Mouse (Mus musculus) midbrain, embryonic 14.5 days (tissue): ENCODE measurements at regions not wholly inside any gene's neighbourhood (a gene's known extent, or its start where the extent isn't known, plus 50 kb on each side); places are given as distances from the start of the nearest gene placed in this dataset.

Experiments
- ATAC-seq: fragments of 200-750 bp; cut with Nextera tagmentation; 2 replicates; pipeline ENCODE4 v1.8.0; 2017; ENCODE audit warnings: moderate number of reproducible peaks, moderate library complexity; ENCODE audit not compliant: low FRiP score, low TSS enrichment
- DNase-seq: peaks from one replicate; pipeline ENCODE4 v3.0.0-alpha.2; 2015
- H3K27ac ChIP-seq: fragments of 300-500 bp; sonication (generic); replicated peaks from 2 replicates; pipeline ENCODE4 v1.5.1; 2014; ENCODE audit warnings: mild to moderate bottlenecking, low read depth, low read length, moderate library complexity
- H3K27me3 ChIP-seq: fragments of 300-500 bp; sonication (generic); 2 replicates; pipeline ENCODE4 v1.6.1; 2014; ENCODE audit warnings: low read length, control low read depth, mixed read lengths; ENCODE audit not compliant: control insufficient read depth, insufficient read depth
- H3K36me3 ChIP-seq: fragments of 300-500 bp; sonication (generic); 2 replicates; pipeline ENCODE4 v1.6.1; 2014; ENCODE audit warnings: low read length, control low read depth; ENCODE audit not compliant: control insufficient read depth, insufficient read depth
- H3K4me1 ChIP-seq: fragments of 300-500 bp; sonication (generic); 2 replicates; pipeline ENCODE4 v1.6.1; 2014; ENCODE audit warnings: mild to moderate bottlenecking, antibody characterized with exemption, low read length, control low read depth; ENCODE audit not compliant: control insufficient read depth, insufficient read depth
- H3K4me2 ChIP-seq: fragments of 300-500 bp; sonication (generic); 2 replicates; pipeline ENCODE4 v1.6.1; 2014; ENCODE audit warnings: mild to moderate bottlenecking, low read length, moderate library complexity
- H3K4me3 ChIP-seq: fragments of 300-500 bp; sonication (generic); replicated peaks from 2 replicates; pipeline ENCODE4 v1.5.1; 2014; ENCODE audit warnings: low read depth, low read length
- H3K9ac ChIP-seq: fragments of 300-500 bp; sonication (generic); replicated peaks from 2 replicates; pipeline ENCODE4 v1.6.1; 2014; ENCODE audit warnings: mild to moderate bottlenecking, low read length, moderate library complexity
- H3K9me3 ChIP-seq: fragments of 300-500 bp; sonication (generic); 2 replicates; pipeline ENCODE4 v1.6.1; 2016; ENCODE audit warnings: low read length, control low read depth, mixed read lengths; ENCODE audit not compliant: control insufficient read depth
- WGBS: fragments of 180-500 bp; shearing (Covaris S2); extraction: QIAGEN DNeasy Blood & Tissue Kit; methylation state at CpG from one replicate; pipeline ENCODE4 v1.1.7; 2014; 5-methylcytosine and 5-hydroxymethylcytosine counted together

GRCm38 (mm10) chr4:34275372-34275771 lies 225.4 kb upstream of the Spaca1 start:
- ATAC-seq (no peak), DNase-seq (no peak)
- Histone ChIP-seq H3K9me3 (no peaks in the 10 kb centered on the region), H3K4me1 (no peaks in the 10 kb centered on the region), H3K36me3 (no peaks in the 10 kb centered on the region), H3K9ac (no peak overlapping the region), H3K27me3 (no peaks in the 10 kb centered on the region), H3K4me2 (no peak overlapping the region), H3K4me3 (no peak overlapping the region), H3K27ac (no peak overlapping the region)

DNA sequence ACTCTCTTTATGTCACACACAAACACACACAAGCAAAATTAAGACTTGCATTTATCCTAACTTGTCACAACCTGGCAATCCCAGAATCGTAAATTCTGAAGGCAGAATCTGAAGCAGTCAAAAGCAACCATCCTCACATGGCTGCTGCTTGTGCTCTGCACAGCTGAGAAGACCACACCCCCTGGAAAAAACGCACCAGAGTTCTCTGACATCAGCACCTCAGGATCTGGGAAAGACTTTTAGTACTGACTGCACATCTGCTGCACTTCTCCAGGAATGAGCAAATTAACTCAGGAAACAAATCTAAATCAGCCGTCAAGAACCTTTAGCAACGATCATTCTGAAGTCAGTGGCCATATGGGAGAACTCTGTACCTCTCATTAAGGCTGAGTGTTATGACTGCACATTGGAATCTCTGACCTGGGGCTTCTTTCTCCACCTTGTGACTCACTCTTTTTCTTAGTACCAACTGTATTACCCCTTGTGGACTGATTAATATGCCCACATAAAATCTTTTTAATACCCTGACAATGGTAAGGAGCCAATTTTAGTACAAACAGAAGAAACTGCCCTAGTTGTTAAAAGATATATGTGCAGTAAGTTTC lies 248.1 kb upstream of the Akirin2 start:
- ATAC-seq (no peak), DNase-seq (no peak)
- Histone ChIP-seq H3K27ac (no peak overlapping the region), H3K4me1 (no peaks in the 10 kb centered on the region), H3K9me3 (no peaks in the 10 kb centered on the region), H3K36me3 (no peaks in the 10 kb centered on the region), H3K27me3 (no peaks in the 10 kb centered on the region), H3K4me3 (no peak overlapping the region), H3K9ac (no peak overlapping the region), H3K4me2 (no peak overlapping the region)
- 74% methylated on average over 4 of the region's 4 CpGs for WGBS

- H3K27ac ChIP-seq = peak overlapping the region; percentile 39; the same call in 1 of the 2 replicates
- 44% methylated on average over 8 of the region's 8 CpGs for WGBS
- no peak overlapping the region for H3K4me2 ChIP-seq
- H3K27me3 ChIP-seq = no peaks in the 10 kb centered on the region
- H3K9me3 ChIP-seq = no peaks in the 10 kb centered on the region
- ATAC-seq (peak; percentile 69; the same call in 1 of the 2 replicates), DNase-seq (peak; percentile 50)
- H3K4me1 ChIP-seq = no peaks in the 10 kb centered on the region
- H3K36me3 ChIP-seq = no peaks in the 10 kb centered on the region
- H3K4me3 ChIP-seq = no peak overlapping the region
- H3K9ac ChIP-seq = no peak overlapping the region
These were observed 241.7 kb upstream of the Akirin2 start for GRCm38 (mm10) chr4:34308921-34309563.

DNA sequence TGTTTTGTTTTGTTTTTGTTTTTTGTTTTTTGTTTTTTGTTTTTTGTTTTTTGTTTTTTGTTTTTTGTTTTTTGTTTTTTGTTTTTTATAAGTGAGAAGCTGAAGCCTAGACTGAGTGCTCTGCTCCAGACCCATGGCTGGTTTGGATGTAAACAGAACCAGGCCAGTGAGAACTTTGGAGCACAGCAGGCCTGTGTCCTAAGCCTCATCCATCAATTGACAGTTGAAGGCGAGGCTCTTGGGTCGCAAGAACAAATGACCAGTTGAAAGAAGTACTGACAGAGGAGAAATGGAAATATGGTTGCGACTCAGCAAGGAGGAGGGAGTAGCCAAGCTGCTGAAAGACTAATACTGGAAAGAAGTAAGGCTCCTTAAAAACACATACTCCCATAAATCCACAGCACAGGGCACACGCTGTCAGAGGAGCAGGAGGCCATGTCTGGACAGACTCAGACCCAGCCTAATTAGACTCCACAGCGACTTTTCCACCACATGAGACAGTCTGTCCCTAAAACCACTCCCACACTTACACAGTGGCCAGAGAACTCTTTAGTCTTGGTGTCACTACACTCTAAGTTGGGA lies 240.6 kb upstream of the Akirin2 start:
- DNase-seq (no peak), ATAC-seq (no peak)
- Histone ChIP-seq H3K4me1 (no peaks in the 10 kb centered on the region), H3K36me3 (no peaks in the 10 kb centered on the region), H3K4me3 (no peak overlapping the region), H3K27ac (no peak overlapping the region), H3K9ac (no peak overlapping the region), H3K9me3 (no peaks in the 10 kb centered on the region), H3K4me2 (no peak overlapping the region), H3K27me3 (no peaks in the 10 kb centered on the region)
- WGBS = 59% methylated on average over 5 of the region's 5 CpGs

DNA sequence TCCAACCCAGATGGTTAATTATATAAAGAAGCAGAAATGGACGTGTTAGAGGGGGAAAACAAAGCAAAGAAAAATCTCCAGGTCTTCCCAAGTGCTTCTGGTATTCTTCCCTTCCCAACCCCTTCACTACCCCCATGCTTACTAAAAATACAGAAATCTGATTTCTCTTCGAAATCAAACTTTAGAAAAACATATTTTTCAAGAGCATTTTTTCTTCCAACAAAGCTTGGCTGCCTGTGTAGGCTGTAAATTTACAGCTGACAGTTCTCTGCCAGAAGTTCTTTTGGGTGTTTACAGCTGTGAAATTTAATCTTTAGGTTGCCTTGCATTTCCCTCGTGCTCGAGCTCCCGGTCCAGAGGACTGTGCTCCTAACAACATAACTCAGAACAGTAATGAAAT lies 234.9 kb upstream of the Akirin2 start:
- H3K27me3 ChIP-seq = no peaks in the 10 kb centered on the region
- no peak overlapping the region for H3K4me2 ChIP-seq
- ATAC-seq (no peak), DNase-seq (no peak)
- no peak overlapping the region for H3K27ac ChIP-seq
- 81% methylated on average over 5 of the region's 5 CpGs for WGBS
- no peak overlapping the region for H3K9ac ChIP-seq
- no peaks in the 10 kb centered on the region for H3K4me1 ChIP-seq
- no peaks in the 10 kb centered on the region for H3K9me3 ChIP-seq
- H3K36me3 ChIP-seq = no peaks in the 10 kb centered on the region
- no peak overlapping the region for H3K4me3 ChIP-seq

- Histone ChIP-seq H3K36me3 (no peaks in the 10 kb centered on the region), H3K27ac (no peak overlapping the region), H3K9me3 (no peaks in the 10 kb centered on the region), H3K4me2 (no peak overlapping the region), H3K9ac (no peak overlapping the region), H3K27me3 (no peaks in the 10 kb centered on the region), H3K4me1 (peaks cover under 1% of the 10 kb centered on the region; the same call in 1 of the 2 replicates), H3K4me3 (no peak overlapping the region)
- ATAC-seq (no peak), DNase-seq (no peak)
- 80% methylated on average over 3 of the region's 3 CpGs for WGBS
These were observed 227.9 kb upstream of the Akirin2 start for GRCm38 (mm10) chr4:34322841-34323240.

DNA sequence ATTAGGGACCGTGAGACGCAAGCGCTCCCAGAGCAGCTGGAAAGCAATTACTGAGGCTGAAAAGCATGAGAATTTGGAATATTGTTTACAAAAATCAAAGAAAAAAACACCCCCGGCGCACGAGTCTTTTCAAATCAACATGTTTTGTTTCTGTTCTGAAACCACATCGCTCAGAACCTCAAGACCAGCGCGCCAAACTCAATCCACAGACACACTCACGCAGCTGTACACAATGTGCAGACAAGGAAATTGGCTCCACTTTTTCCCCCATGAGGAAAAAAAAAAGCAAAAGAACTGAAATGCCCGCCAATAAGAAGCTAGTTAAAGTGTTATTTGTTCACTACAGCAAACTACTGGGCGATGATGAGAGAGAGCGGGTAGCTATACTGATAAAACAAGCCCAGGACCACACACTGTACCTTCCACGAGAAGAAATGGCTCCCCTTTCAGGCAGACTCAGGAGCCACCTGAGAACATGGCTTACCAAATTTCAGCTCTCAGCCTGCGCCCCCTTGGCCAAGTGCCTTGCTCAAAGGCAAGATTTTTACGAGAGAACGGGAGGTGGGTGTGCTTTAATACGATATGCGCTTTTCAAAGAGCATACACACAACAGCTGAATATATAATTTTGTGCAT lies 222.5 kb upstream of the Akirin2 start:
- ATAC-seq = no peak

GRCm38 (mm10) chr4:34336971-34337797 lies 213.6 kb upstream of the Akirin2 start:
- DNase-seq = peak; percentile 85
- H3K9ac ChIP-seq = no peak overlapping the region
- peaks cover 9% of the 10 kb centered on the region for H3K4me1 ChIP-seq
- ATAC-seq = peak; percentile 80
- no peaks in the 10 kb centered on the region for H3K27me3 ChIP-seq
- WGBS = 27% methylated on average over 14 of the region's 14 CpGs
- no peak overlapping the region for H3K4me3 ChIP-seq
- peak overlapping the region; percentile 53 for H3K27ac ChIP-seq
- H3K36me3 ChIP-seq = no peaks in the 10 kb centered on the region
- peak overlapping the region; percentile 24; the same call in 1 of the 2 replicates for H3K4me2 ChIP-seq
- no peaks in the 10 kb centered on the region for H3K9me3 ChIP-seq

More for the DNA sequence above, 222.5 kb upstream of the Akirin2 start:
- Histone ChIP-seq H3K4me3 (no peak overlapping the region), H3K27me3 (no peaks in the 10 kb centered on the region), H3K27ac (no peak overlapping the region), H3K4me2 (no peak overlapping the region; the same call in 1 of the 2 replicates), H3K9me3 (no peaks in the 10 kb centered on the region), H3K4me1 (peaks cover 8% of the 10 kb centered on the region; the same call in 1 of the 2 replicates), H3K36me3 (no peaks in the 10 kb centered on the region), H3K9ac (no peak overlapping the region)
- 71% methylated on average over 19 of the region's 19 CpGs for WGBS
- DNase-seq = no peak
